Mouse (Mus musculus): ENCODE measurements around the gene Fetub. TPM values are rescaled to one million over a fixed set of nuclear protein-coding genes. Genes with fewer than 3 reads are reported as not detected.

Fetub gene
- total RNA-seq, 2 experiments from 2014 or later = not detected

DNA sequence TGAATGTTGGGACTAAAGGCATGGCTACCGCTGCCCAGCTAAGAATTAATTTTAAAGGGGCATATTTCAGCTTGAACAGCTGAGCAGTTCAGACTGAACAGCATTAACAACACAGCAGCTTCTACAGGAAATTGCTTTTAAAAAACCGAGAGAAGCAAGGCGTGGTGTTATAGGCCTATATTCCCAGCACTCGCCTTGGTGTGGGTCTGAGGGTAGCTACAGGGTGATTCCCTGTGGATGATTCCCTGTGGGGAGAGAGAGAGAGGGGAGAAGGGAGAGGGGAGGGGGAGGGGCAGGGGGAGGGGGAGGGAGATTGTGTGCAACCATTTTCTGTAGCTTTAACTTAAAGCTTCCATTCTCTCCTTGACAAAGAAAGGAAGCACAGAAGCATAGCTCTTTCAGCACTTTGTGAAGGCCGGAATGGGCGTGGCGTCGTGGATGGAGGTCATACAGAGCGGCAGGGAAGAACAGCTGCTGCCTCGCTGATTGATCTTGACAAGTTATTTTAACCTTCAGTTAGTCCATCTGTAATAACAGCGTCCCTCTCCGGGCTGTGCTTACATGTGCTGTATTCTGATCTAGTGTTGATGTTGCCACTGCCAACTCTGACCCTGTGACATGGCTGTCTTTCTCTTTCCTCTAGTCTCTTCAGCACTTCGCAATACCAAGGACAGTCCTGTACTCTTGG is 37.4 kb downstream of the Fetub start:
- no peak for DNase-seq (ENCODE audit: low spot score in 2 of 2)
- intact Hi-C loops (cut with DNase I) = no loop called here

DNA sequence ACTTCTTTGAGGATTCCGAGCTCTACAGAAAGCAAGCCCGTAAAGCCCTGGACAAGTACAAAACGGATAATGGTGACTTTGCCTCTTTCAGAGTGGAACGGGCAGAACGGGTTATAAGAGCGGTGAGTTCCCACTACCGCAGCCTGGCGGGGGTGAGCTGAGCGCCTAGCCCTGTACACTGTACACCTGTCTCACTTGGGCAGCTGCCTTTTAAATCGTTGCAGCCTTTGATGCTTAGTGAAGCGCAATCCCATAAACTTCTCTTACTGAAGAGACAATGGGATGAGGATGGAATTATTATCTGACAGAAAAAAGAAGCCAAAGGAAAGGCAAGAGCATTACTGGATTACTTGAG is 37.9 kb downstream of the Fetub start:
- intact Hi-C loops (cut with DNase I) = no loop called here
- no peak for DNase-seq (ENCODE audit: low spot score in 2 of 2)

- no peak for DNase-seq (ENCODE audit: low spot score in 2 of 2)
- intact Hi-C loops (cut with DNase I) = no loop called here
These were observed 42.9 kb downstream of the Fetub start for GRCm38 (mm10) chr16:22961073-22961472.

- no peak for DNase-seq (ENCODE audit: low spot score in 2 of 2)
- intact Hi-C loops (cut with DNase I) = no loop called here
These were observed 44.1 kb downstream of the Fetub start for GRCm38 (mm10) chr16:22962256-22962655.

DNA sequence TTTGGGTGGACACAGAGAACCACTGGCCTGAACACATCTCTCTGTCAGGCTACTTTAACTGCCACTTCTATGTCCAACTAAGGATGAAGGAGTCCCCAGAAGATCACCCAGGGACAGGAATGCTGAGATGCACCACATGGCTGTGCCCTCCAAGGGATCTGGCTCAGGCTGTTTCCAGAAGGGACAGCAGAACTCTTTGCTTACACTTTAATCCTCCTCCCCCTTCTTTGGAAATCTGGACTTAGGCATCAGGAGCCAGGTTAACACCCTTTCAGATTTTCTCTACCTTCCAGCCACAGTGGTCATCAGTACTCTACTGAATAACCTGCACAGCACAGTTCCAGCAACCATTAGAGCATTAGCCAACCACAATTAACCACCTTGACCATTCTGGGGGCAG is 45.2 kb downstream of the Fetub start:
- no peak for DNase-seq (ENCODE audit: low spot score in 2 of 2)
- intact Hi-C loops (cut with DNase I) = no loop called here

DNA sequence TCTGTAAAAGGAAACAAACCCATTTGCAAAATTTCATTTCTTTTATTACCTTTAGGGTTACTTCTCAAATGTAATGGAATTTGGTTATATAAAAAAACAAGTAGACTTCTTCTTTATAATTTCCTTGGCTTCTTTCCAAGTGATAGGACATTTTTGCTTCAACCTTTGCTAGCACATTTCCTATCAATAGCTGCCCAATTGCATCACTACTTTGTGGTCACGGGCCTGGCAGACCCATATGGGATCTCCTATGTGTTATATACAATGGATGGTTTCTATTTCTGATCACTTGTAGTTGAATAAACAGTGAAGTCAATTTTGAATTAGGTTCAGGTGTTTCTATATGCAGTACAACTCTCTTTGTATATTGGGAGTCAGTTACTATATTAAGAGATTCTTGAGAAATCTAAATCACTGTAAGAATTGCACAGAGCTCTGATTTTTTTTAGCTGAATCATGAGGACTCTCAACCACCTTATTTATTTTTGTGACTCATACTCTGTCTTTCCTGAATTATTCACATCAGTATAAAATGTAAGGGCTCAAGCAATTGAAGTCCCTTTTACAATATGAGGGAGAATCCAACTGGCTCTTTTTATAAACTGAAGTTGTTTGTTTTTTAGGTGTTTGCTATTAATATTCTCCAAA is 49.4 kb downstream of the Fetub start:
- intact Hi-C loops (cut with DNase I) = no loop called here
- DNase-seq (ENCODE audit: low spot score in 2 of 2) = no peak

Other genes with a start within 250 kb of the Fetub start
- gene Crygs, start 106.8 kb upstream of the Fetub start, total RNA-seq (2021) = not detected
- 10 to 100 TPM; 13.8 to 16.3 TPM for gene Tbccd1, start 60.7 kb upstream of the Fetub start, total RNA-seq (2021)
- 10 to 100 TPM; 64.7 to 71.8 TPM for gene Dnajb11, start 60.5 kb upstream of the Fetub start, total RNA-seq (2021)
- not detected for gene Ahsg, start 27.1 kb upstream of the Fetub start, total RNA-seq (2021)
- gene Hrg, start 32.7 kb downstream of the Fetub start, total RNA-seq (2021) = not detected
- gene Kng2, start 111.1 kb downstream of the Fetub start, total RNA-seq (2021) = not detected
- gene Kng1, start 139.5 kb downstream of the Fetub start, total RNA-seq (2021) = not detected
- gene Eif4a2, start 189.1 kb downstream of the Fetub start, total RNA-seq (2021) = 100 to 1,000 TPM; 863 to 878 TPM
- gene Rfc4, start 209.4 kb downstream of the Fetub start, total RNA-seq (2021) = 1 to 10 TPM; 6.8 to 7.3 TPM
- gene Adipoq, start 228.2 kb downstream of the Fetub start, total RNA-seq (2021) = not detected

All from left cerebral cortex, postnatal 36 days (tissue).